In the genomic region with DNA sequence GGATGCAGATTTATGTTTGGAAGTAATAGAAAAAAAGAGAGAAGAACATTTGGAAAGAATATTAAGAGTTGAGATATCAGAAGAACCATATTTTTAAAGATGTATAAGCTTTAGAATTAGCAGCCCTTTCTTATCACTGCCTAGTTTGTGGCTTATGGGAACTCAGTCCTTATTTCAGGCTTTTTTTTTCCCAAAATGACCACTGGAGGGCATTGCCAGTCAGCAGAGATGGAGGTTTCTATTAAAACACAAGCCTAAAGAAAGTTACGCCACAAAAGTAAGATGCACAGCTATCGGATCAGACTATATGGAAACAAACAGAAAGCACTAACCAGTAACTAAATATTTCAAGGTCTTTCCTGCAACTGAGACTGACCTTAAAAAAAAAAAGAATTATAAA, we compare ENCODE assay signal across 11 mouse cellular contexts.
DNase-seq lines count a peak whose midpoint lies in the region; ATAC-seq and TF ChIP-seq lines count a peak whose summit lies in the region.
"Had no signal": no experiment of that assay in that cellular context is flagged by ENCODE, and none has a peak within 500 bp of the region (broad histone marks: within the 10 kb centered on the region; RNA-seq: fewer than 3 reads in every experiment).

No protein-coding gene starts in this region.

- no peak overlapping the region for H3K4me3 ChIP-seq in hindbrain, embryonic 11.5 days (ENCODE audit: low read depth, low read length)
- no peak overlapping the region for H3K4me3 ChIP-seq in hindbrain, embryonic 10.5 days
- H3K4me3 ChIP-seq in lung, postnatal 0 days (ENCODE audit: low read depth, low read length) = no peak overlapping the region
- no peak overlapping the region for H3K4me3 ChIP-seq in lung, adult 2 months (replicated peaks; ENCODE audit: extremely low read depth, low read depth, low read length)
- H3K4me3 ChIP-seq: forebrain, embryonic 13.5 days; neural tube, embryonic 13.5 days had no signal

- no peak overlapping the region for H3K9ac ChIP-seq in hindbrain, embryonic 11.5 days (ENCODE audit: low read depth, low read length)
- H3K9ac ChIP-seq in lung, postnatal 0 days (replicated peaks; ENCODE audit: low read depth) = no peak overlapping the region
- H3K9ac ChIP-seq: forebrain, embryonic 13.5 days; neural tube, embryonic 13.5 days had no signal

- no peaks in the 10 kb centered on the region for H3K36me3 ChIP-seq in hindbrain, embryonic 11.5 days (ENCODE audit: control insufficient read depth, insufficient read depth, low read length)
- H3K36me3 ChIP-seq in hindbrain, embryonic 10.5 days = no peaks in the 10 kb centered on the region
- H3K36me3 ChIP-seq in lung, postnatal 0 days (ENCODE audit: insufficient read depth, low read length) = no peaks in the 10 kb centered on the region
- H3K36me3 ChIP-seq: neural tube, embryonic 13.5 days had no signal

- no peak for TF ChIP-seq EP300 in lung, postnatal 0 days (IDR thresholded peaks at IDR 0.05)

- TF ChIP-seq POLR2A in lung, adult 2 months (IDR thresholded peaks at IDR 0.05; ENCODE audit: borderline replicate concordance, extremely low read depth, low read depth, low read length) = no peak

- peak; percentile 45 for TF ChIP-seq CTCF in lung, postnatal 0 days (IDR thresholded peaks at IDR 0.05)
- no peak for TF ChIP-seq CTCF in lung, adult 2 months (IDR thresholded peaks at IDR 0.05; ENCODE audit: insufficient read depth, low read length)

- H3K4me1 ChIP-seq in hindbrain, embryonic 11.5 days (replicated peaks; ENCODE audit: control insufficient read depth, insufficient read depth, low read length) = no peaks in the 10 kb centered on the region
- H3K4me1 ChIP-seq in hindbrain, embryonic 10.5 days (replicated peaks) = no peaks in the 10 kb centered on the region
- no peaks in the 10 kb centered on the region for H3K4me1 ChIP-seq in lung, postnatal 0 days (ENCODE audit: insufficient read depth, low read depth, low read length)
- no peaks in the 10 kb centered on the region for H3K4me1 ChIP-seq in lung, adult 2 months (ENCODE audit: control insufficient read depth, insufficient read depth, low read length)
- H3K4me1 ChIP-seq: forebrain, embryonic 13.5 days; neural tube, embryonic 13.5 days had no signal

- H3K9me3 ChIP-seq in hindbrain, embryonic 11.5 days (ENCODE audit: control insufficient read depth, low read length) = no peaks in the 10 kb centered on the region
- H3K9me3 ChIP-seq in hindbrain, embryonic 10.5 days = no peaks in the 10 kb centered on the region
- no peaks in the 10 kb centered on the region for H3K9me3 ChIP-seq in lung, postnatal 0 days (ENCODE audit: low read length)
- H3K9me3 ChIP-seq: forebrain, embryonic 13.5 days; neural tube, embryonic 13.5 days had no signal

- no peak for ATAC-seq in hindbrain, embryonic 11.5 days (ENCODE audit: low FRiP score)
- no peak for ATAC-seq in lung, postnatal 0 days
- 0 out of 2 replicates have a peak, but pooled peaks have one; percentile 34 for ATAC-seq in megakaryocyte progenitor cell, adult 5-6 weeks (replicated peaks; ENCODE audit: poor library complexity)
- ATAC-seq: forebrain, embryonic 13.5 days had no signal

- peak; percentile 33 for DNase-seq in hindbrain, embryonic 11.5 days (ENCODE audit: low spot score)
- DNase-seq in hindbrain, embryonic 10.5 days (ENCODE audit: low spot score) = no peak
- DNase-seq in lung, postnatal 0 days (ENCODE audit: low spot score) = no peak
- no peak for DNase-seq in lung, adult 2 months
- peak; percentile 41 for DNase-seq in adipocyte (ENCODE audit: low spot score)
- DNase-seq in urinary bladder, adult 18-20 months (ENCODE audit: low spot score in 2 of 2) = no peak
- no peak for DNase-seq in thymus, postnatal 4 days

- no peak overlapping the region for H3K27ac ChIP-seq in hindbrain, embryonic 11.5 days (ENCODE audit: low read depth, low read length)
- H3K27ac ChIP-seq in hindbrain, embryonic 10.5 days = no peak overlapping the region
- no peak overlapping the region for H3K27ac ChIP-seq in lung, postnatal 0 days (ENCODE audit: low read length)
- H3K27ac ChIP-seq: forebrain, embryonic 13.5 days; macrophage; neural tube, embryonic 13.5 days had no signal

- WGBS in hindbrain, embryonic 11.5 days = 74% methylated on average over 2 of the region's 2 CpGs
- 68% methylated on average over 2 of the region's 2 CpGs for WGBS in hindbrain, embryonic 10.5 days
- 58% methylated on average over 2 of the region's 2 CpGs for WGBS in lung, postnatal 0 days
- 63% methylated on average over 2 of the region's 2 CpGs for WGBS in lung, adult 2 months

- H3K4me2 ChIP-seq in hindbrain, embryonic 11.5 days (replicated peaks; ENCODE audit: low read depth, low read length) = no peak overlapping the region
- H3K4me2 ChIP-seq in lung, postnatal 0 days (replicated peaks; ENCODE audit: low read depth, low read length) = no peak overlapping the region
- H3K4me2 ChIP-seq: forebrain, embryonic 13.5 days; neural tube, embryonic 13.5 days had no signal

- H3K27me3 ChIP-seq in hindbrain, embryonic 11.5 days (ENCODE audit: control insufficient read depth, insufficient read depth, low read length) = no peaks in the 10 kb centered on the region
- no peaks in the 10 kb centered on the region for H3K27me3 ChIP-seq in hindbrain, embryonic 10.5 days (ENCODE audit: insufficient read depth, poor library complexity, severe bottlenecking)
- no peaks in the 10 kb centered on the region for H3K27me3 ChIP-seq in lung, postnatal 0 days (replicated peaks; ENCODE audit: insufficient read depth, low read length)
- H3K27me3 ChIP-seq: forebrain, embryonic 13.5 days; neural tube, embryonic 13.5 days had no signal

Comparison
In these comparisons a context has a peak if more than half of its experiments do, and no peak if none do; other contexts are left out.
1. DNase-seq: peak in hindbrain, embryonic 11.5 days (single experiment) and adipocyte (single experiment); none in hindbrain, embryonic 10.5 days (single experiment), lung, postnatal 0 days (single experiment), lung, adult 2 months (single experiment), urinary bladder, adult 18-20 months (0 of 2) and thymus, postnatal 4 days (single experiment).